11 mouse cellular contexts compared by ENCODE assay signal in genomic region chr6:42405134-42405533, GRCm38 (mm10).
"Had no signal": no experiment of that assay in that cellular context is flagged by ENCODE, and none has a peak within 500 bp of the region (broad histone marks: within the 10 kb centered on the region; RNA-seq: fewer than 3 reads in every experiment).

Gene Tas2r135, plus strand, starts transcription at chr6:42405434.

- DNase-seq: retina, postnatal 1 day; right cerebral cortex, adult 18-20 months; right cerebral cortex, postnatal 14 days; right cerebral cortex, postnatal 4 days; spleen, adult 18-20 months; thymus, adult 18-20 months; thymus, adult 2 months; thymus, postnatal 14 days; thymus, postnatal 25 days; thymus, postnatal 36 days; thymus, postnatal 4 days had no signal
